Mouse (Mus musculus) bone marrow macrophage, adult 2 months (primary cell): Measurements from ENCODE around the gene Slc20a1. TPM values are rescaled to one million over a fixed set of nuclear protein-coding genes. Genes with fewer than 3 reads are reported as not detected.
A peak's percentile ranks its signal among the peaks of the same experiment; 100 is the strongest.

Experiments
- H3K27ac ChIP-seq: 2 replicates; pipeline ENCODE4 v1.5.1; 2012; ENCODE audit warnings: low read depth, low read length; ENCODE audit not compliant: insufficient read depth
- H3K4me1 ChIP-seq: 2 replicates; pipeline ENCODE4 v1.6.1; 2012; ENCODE audit warnings: low read length; ENCODE audit not compliant: control insufficient read depth, insufficient read depth
- H3K4me3 ChIP-seq: 2 replicates; pipeline ENCODE4 v1.5.1; 2012; ENCODE audit warnings: mild to moderate bottlenecking, low read length, moderate library complexity; ENCODE audit not compliant: insufficient read depth
- CTCF ChIP-seq: IDR thresholded peaks from 2 replicates; pipeline ENCODE4 v1.5.1; 2012; ENCODE audit warnings: low read depth, mild to moderate bottlenecking, low read length, moderate library complexity
- POLR2A ChIP-seq: IDR thresholded peaks from 2 replicates; pipeline ENCODE4 v1.6.1; 2012; ENCODE audit warnings: mild to moderate bottlenecking, low read depth, low read length, borderline replicate concordance
- polyA plus RNA-seq: library from polyadenylated mRNA; stranded (reverse); fragments of >200 nt; gene quantifications from 2 replicates; pipeline ENCODE4 v1.2.4, GENCODE M21; 2012; ENCODE audit not compliant: missing spikeins, insufficient read depth, insufficient read length

Slc20a1 gene
- polyA plus RNA-seq, 1 experiment: 29.5 TPM

DNA sequence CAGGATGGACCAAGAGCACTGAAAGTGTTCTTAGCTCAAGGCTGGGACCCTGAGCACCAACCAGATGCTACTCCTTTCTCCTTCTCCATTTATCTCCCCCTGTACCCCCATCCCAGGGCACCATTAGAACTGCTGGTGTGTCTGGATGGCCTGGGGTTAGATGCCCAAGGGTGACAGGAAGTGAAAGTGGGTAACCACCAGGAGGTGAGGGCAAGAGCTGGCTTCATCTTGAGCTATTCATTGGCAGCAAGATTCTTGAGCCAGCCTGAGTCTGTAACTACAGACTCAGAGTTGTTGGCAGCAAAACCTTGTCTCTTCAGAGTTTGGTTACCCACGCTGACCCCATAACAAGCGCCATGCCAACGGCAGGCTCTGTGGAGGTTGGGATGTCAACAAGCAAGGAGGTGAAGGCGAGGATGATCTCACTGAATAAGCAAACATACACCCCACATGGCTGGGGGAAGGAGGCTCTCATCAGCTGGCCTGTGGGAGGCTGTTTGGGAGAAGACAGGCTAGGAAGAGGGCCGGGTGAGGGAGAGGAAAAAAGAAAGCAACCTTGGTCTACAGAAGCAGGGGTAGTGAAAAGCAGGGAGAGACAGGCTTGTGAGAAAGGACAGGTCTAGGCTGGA lies 12.2 kb upstream of the Slc20a1 start:
- no peak overlapping the region for H3K4me3 ChIP-seq
- H3K27ac ChIP-seq: peak overlapping the region; percentile 64
- TF ChIP-seq CTCF: no peak
- no peak for TF ChIP-seq POLR2A
- peaks cover 42% of the 10 kb centered on the region for H3K4me1 ChIP-seq

DNA sequence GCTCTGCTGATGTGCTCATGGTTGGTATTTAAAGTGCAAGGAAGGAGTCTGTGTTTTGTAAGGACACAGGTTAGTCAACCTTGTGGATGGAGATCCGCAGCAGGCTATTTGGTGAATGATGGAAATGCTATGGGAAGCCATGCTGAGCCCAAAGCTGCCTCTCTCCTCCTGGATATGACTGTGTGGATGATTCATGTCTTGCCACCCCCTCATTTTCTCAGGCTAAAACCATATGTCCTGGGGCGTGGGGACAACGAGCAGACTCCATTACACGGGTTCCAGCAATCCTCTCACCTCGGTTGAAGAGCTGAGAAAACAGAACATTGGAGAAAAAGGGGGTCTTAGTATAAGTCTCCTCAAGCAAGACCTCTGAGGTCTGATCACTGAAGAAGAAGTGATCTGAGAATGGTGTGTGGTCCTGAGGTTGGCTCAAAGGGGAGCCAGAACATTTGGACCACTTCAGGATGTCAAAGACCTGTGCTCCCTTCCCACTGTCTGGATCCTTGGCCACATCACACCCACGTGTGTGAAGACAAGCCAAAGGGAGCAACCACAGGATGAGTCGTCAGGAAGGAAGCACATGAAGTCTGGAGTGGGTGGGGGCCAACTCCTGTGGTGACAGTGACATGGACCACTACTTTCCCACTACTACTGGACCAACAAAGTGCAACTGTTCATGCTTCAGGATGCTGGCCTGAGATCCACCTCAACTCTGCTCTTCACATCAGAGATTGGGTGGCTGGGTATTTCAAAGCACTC lies 6.0 kb upstream of the Slc20a1 start:
- Histone ChIP-seq H3K4me3 (no peak overlapping the region), H3K27ac (no peak overlapping the region), H3K4me1 (peaks cover 36% of the 10 kb centered on the region)
- no peak for TF ChIP-seq POLR2A
- no peak for TF ChIP-seq CTCF

DNA sequence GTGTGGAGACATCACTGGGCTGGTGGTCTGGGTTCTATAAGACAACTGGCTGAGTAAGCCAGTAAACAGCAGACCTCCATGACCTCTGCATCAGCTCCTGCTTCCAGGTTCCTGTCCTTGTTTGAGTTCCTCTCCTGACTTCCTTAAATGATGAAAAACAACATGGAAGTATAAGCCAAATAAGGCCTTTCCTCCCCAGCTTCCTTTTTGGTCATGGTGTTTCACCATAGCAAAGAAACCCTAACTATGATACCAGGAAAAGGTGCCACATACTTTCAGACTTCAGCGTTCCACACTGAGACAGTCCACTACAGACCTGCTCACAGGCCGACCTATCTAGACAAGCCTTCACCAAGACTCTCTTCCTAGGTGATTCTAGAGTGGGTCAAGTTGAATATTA lies 2.2 kb upstream of the Slc20a1 start:
- no peak for TF ChIP-seq CTCF
- no peak for TF ChIP-seq POLR2A
- Histone ChIP-seq H3K4me3 (no peak overlapping the region), H3K27ac (peak overlapping the region; percentile 86), H3K4me1 (peaks cover 49% of the 10 kb centered on the region)

- no peak overlapping the region for H3K4me3 ChIP-seq
- TF ChIP-seq CTCF: no peak
- TF ChIP-seq POLR2A: no peak
- peaks cover 49% of the 10 kb centered on the region for H3K4me1 ChIP-seq
These were observed 1.4 kb upstream of the Slc20a1 start for GRCm38 (mm10) chr2:129197197-129197596.

GRCm38 (mm10) chr2:129197843-129198435 lies 625 bp upstream of the Slc20a1 start:
- no peak for TF ChIP-seq POLR2A
- TF ChIP-seq CTCF: no peak
- peaks cover 42% of the 10 kb centered on the region for H3K4me1 ChIP-seq
- H3K27ac ChIP-seq: peak overlapping the region; percentile 86
- peak overlapping the region; percentile 82 for H3K4me3 ChIP-seq

More at GRCm38 (mm10) chr2:129197197-129197596, 1.4 kb upstream of the Slc20a1 start:
- H3K27ac ChIP-seq: peak overlapping the region; percentile 86

GRCm38 (mm10) chr2:129199328-129200085 lies 943 bp downstream of the Slc20a1 start:
- no peak for TF ChIP-seq CTCF
- no peak for TF ChIP-seq POLR2A
- Histone ChIP-seq H3K4me3 (peak overlapping the region; percentile 61), H3K4me1 (peaks cover 35% of the 10 kb centered on the region), H3K27ac (0 out of 2 replicates have a peak overlapping the region, but pooled peaks have one; percentile 19)

DNA sequence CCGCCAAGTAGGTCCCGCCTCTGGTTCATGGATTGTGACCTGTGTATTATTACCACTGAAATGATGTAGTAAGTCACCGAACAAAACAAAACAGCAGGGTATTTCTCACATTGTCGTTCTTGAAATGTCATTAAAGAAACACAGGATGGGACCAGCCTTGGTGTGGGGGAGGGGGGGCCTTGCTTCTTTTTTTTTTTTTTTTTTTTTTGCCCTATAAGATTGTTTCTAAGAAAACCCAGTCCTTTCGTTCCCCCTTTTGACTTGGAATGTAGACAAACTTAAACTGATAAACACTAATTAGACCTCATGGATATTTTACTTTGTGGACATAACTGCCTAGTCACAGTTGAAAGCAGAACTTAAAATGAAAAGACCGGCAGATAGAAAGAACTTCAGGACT lies 6.4 kb downstream of the Slc20a1 start:
- Histone ChIP-seq H3K4me3 (no peak overlapping the region), H3K27ac (no peak overlapping the region), H3K4me1 (peaks cover 45% of the 10 kb centered on the region)
- no peak for TF ChIP-seq POLR2A
- TF ChIP-seq CTCF: no peak

GRCm38 (mm10) chr2:129206824-129207223 lies 8.3 kb downstream of the Slc20a1 start:
- no peak overlapping the region for H3K4me3 ChIP-seq
- no peak for TF ChIP-seq CTCF
- no peak for TF ChIP-seq POLR2A
- H3K4me1 ChIP-seq: peaks cover 35% of the 10 kb centered on the region
- H3K27ac ChIP-seq: no peak overlapping the region

DNA sequence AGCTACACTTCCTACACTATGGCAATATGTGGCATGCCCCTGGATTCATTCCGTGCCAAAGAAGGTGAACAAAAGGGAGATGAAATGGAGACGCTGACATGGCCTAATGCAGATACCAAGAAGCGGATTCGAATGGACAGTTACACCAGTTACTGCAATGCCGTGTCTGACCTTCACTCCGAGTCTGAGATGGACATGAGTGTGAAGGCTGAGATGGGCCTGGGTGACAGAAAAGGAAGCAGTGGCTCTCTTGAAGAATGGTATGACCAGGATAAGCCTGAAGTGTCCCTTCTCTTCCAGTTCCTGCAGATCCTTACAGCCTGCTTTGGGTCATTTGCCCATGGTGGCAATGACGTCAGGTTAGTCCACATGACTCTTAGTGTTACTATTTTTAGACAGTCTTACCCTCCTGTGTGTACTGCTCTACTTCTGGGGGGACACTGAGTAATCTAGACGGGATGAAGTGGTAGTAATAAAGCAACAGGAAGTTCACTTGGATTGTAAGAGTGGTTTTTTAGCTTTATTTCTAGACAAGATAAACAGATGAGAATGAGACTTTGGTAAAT lies 9.7 kb downstream of the Slc20a1 start:
- peak overlapping the region; percentile 54 for H3K27ac ChIP-seq
- H3K4me3 ChIP-seq: no peak overlapping the region
- TF ChIP-seq POLR2A (no peak), CTCF (no peak)
- peaks cover 35% of the 10 kb centered on the region for H3K4me1 ChIP-seq
